Mouse (Mus musculus): ENCODE results near the gene Spats2l. TPM values are rescaled to one million over a fixed set of nuclear protein-coding genes. Genes with fewer than 3 reads are reported as not detected.

Gene Spats2l
- total and polyA plus RNA-seq, 3 experiments = 5.1 to 7.2 (median 6.1) TPM

- H3K4me1 ChIP-seq (ENCODE audit: control insufficient read depth, insufficient read depth, low read length) = peaks cover 11% of the 10 kb centered on the region
- no peak overlapping the region for H3K27ac ChIP-seq
- no peaks in the 10 kb centered on the region for H3K79me2 ChIP-seq (replicated peaks; ENCODE audit: control insufficient read depth, insufficient read depth, low read length)
- H3K4me3 ChIP-seq = no peak overlapping the region
- H3K9ac ChIP-seq (ENCODE audit: low read depth, low read length) = no peak overlapping the region
- 91% methylated on average over 15 of the region's 15 CpGs for WGBS
- intact Hi-C loops (cut with DNase I) = no loop called here
- no peak for TF ChIP-seq POLR2A (IDR thresholded peaks at IDR 0.05; ENCODE audit: insufficient read depth, low read depth, low read length)
- TF ChIP-seq CTCF (IDR thresholded peaks at IDR 0.05) = no peak
- TF ChIP-seq EP300 (IDR thresholded peaks at IDR 0.05; ENCODE audit: insufficient read depth, low read depth, low read length) = no peak
- DNase-seq = no peak
- H3K36me3 ChIP-seq (ENCODE audit: control insufficient read depth, insufficient read depth, low read length) = peaks cover 10% of the 10 kb centered on the region
- H3K27me3 ChIP-seq (ENCODE audit: control insufficient read depth, insufficient read depth, low read length) = no peaks in the 10 kb centered on the region
Observed at GRCm38 (mm10) chr1:57846856-57847698, 73.1 kb downstream of the Spats2l start.

- Histone ChIP-seq H3K27me3 (ENCODE audit: control insufficient read depth, insufficient read depth, low read length) (no peaks in the 10 kb centered on the region), H3K4me1 (ENCODE audit: control insufficient read depth, insufficient read depth, low read length) (peaks cover 18% of the 10 kb centered on the region), H3K9ac (ENCODE audit: low read depth, low read length) (no peak overlapping the region), H3K27ac (no peak overlapping the region), H3K36me3 (ENCODE audit: control insufficient read depth, insufficient read depth, low read length) (peaks cover 16% of the 10 kb centered on the region), H3K79me2 (replicated peaks; ENCODE audit: control insufficient read depth, insufficient read depth, low read length) (no peaks in the 10 kb centered on the region), H3K4me3 (no peak overlapping the region)
- WGBS = 84% methylated on average over 4 of the region's 4 CpGs
- intact Hi-C loops (cut with DNase I) = no loop called here
- no peak for TF ChIP-seq POLR2A (IDR thresholded peaks at IDR 0.05; ENCODE audit: insufficient read depth, low read depth, low read length)
- no peak for TF ChIP-seq CTCF (IDR thresholded peaks at IDR 0.05)
- no peak for TF ChIP-seq EP300 (IDR thresholded peaks at IDR 0.05; ENCODE audit: insufficient read depth, low read depth, low read length)
- DNase-seq = no peak
Observed at GRCm38 (mm10) chr1:57849087-57849486, 75.1 kb downstream of the Spats2l start.

- no peaks in the 10 kb centered on the region for H3K27me3 ChIP-seq (ENCODE audit: control insufficient read depth, insufficient read depth, low read length)
- intact Hi-C loops (cut with DNase I) = loop anchor here (10.0 kb wide), 1 partner anchor 185 kb away; no protein-coding TSS in a partner anchor
- peaks cover 16% of the 10 kb centered on the region for H3K36me3 ChIP-seq (ENCODE audit: control insufficient read depth, insufficient read depth, low read length)
- H3K9ac ChIP-seq (ENCODE audit: low read depth, low read length) = 0 out of 2 replicates have a peak overlapping the region, but pooled peaks have one; percentile 31
- no peak for TF ChIP-seq CTCF (IDR thresholded peaks at IDR 0.05)
- 0 out of 2 replicates have a peak, but pooled peaks have one; percentile 36 for TF ChIP-seq EP300 (IDR thresholded peaks at IDR 0.05; ENCODE audit: insufficient read depth, low read depth, low read length)
- TF ChIP-seq POLR2A (IDR thresholded peaks at IDR 0.05; ENCODE audit: insufficient read depth, low read depth, low read length) = no peak
- H3K4me3 ChIP-seq = peak overlapping the region; percentile 23; the same call in 1 of the 2 replicates
- peak overlapping the region; percentile 19 for H3K27ac ChIP-seq
- no peaks in the 10 kb centered on the region for H3K79me2 ChIP-seq (replicated peaks; ENCODE audit: control insufficient read depth, insufficient read depth, low read length)
- 26% methylated on average over 3 of the region's 3 CpGs for WGBS
- DNase-seq = peak in 1 of 2 experiments; percentile 45
- peaks cover 18% of the 10 kb centered on the region for H3K4me1 ChIP-seq (ENCODE audit: control insufficient read depth, insufficient read depth, low read length)
Observed at GRCm38 (mm10) chr1:57849916-57850315, 76.0 kb downstream of the Spats2l start.

GRCm38 (mm10) chr1:57851871-57852270, 77.9 kb downstream of the Spats2l start:
- no peak for TF ChIP-seq CTCF (IDR thresholded peaks at IDR 0.05)
- TF ChIP-seq EP300 (IDR thresholded peaks at IDR 0.05; ENCODE audit: insufficient read depth, low read depth, low read length) = no peak
- no peak for TF ChIP-seq POLR2A (IDR thresholded peaks at IDR 0.05; ENCODE audit: insufficient read depth, low read depth, low read length)
- Histone ChIP-seq H3K9ac (ENCODE audit: low read depth, low read length) (no peak overlapping the region), H3K27me3 (ENCODE audit: control insufficient read depth, insufficient read depth, low read length) (no peaks in the 10 kb centered on the region), H3K27ac (peak overlapping the region; percentile 85), H3K36me3 (ENCODE audit: control insufficient read depth, insufficient read depth, low read length) (peaks cover 16% of the 10 kb centered on the region), H3K4me3 (no peak overlapping the region), H3K4me1 (ENCODE audit: control insufficient read depth, insufficient read depth, low read length) (peaks cover 18% of the 10 kb centered on the region), H3K79me2 (replicated peaks; ENCODE audit: control insufficient read depth, insufficient read depth, low read length) (no peaks in the 10 kb centered on the region)
- intact Hi-C loops (cut with DNase I) = loop anchor here (10.0 kb wide), 1 partner anchor 183 kb away; no protein-coding TSS in a partner anchor
- WGBS = 71% methylated on average over 6 of the region's 6 CpGs
- DNase-seq = no peak

DNA sequence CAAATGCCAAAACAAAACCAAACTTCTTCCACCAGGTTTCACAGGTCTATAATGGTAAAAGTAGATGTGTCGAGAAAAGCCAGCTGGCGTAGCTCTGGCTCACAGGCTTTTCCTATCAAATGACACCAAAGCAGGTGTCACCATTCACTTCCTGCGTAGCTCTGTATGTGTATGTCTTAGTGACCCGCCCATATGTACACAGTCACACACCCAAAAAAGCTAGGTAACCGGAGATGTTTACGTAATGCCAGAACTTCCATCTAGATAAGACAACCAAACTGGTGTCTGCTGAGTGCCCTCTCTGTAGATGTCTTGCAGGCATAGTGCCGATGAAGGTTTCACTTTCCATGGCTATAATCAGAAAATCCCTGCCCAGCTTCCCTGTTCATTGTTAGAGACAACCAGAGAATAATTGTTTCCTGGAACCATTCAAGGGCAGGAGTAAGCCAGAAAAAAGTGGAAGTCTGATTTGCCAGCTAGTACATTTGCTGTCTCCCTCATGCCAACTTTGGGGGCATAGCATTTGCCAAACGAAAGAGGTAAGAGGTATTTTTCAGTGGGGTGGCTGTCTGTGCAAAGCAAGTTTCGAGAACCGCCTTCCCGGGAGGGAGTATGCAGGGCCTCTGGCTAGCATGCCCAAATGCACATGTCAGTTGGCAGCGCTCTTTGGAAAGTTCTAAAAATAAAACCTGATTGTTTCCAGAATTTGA, 78.8 kb downstream of the Spats2l start:
- Histone ChIP-seq H3K4me1 (ENCODE audit: control insufficient read depth, insufficient read depth, low read length) (peaks cover 18% of the 10 kb centered on the region), H3K4me3 (peak overlapping the region; percentile 11), H3K9ac (ENCODE audit: low read depth, low read length) (peak overlapping the region; percentile 68), H3K79me2 (replicated peaks; ENCODE audit: control insufficient read depth, insufficient read depth, low read length) (no peaks in the 10 kb centered on the region), H3K36me3 (ENCODE audit: control insufficient read depth, insufficient read depth, low read length) (peaks cover 16% of the 10 kb centered on the region), H3K27me3 (ENCODE audit: control insufficient read depth, insufficient read depth, low read length) (no peaks in the 10 kb centered on the region), H3K27ac (peak overlapping the region; percentile 85)
- intact Hi-C loops (cut with DNase I) = loop anchor here (10.0 kb wide), 1 partner anchor 182 kb away; no protein-coding TSS in a partner anchor
- WGBS = 22% methylated on average over 12 of the region's 12 CpGs
- TF ChIP-seq POLR2A (IDR thresholded peaks at IDR 0.05; ENCODE audit: insufficient read depth, low read depth, low read length) = peak; percentile 23
- no peak for TF ChIP-seq EP300 (IDR thresholded peaks at IDR 0.05; ENCODE audit: insufficient read depth, low read depth, low read length)
- TF ChIP-seq CTCF (IDR thresholded peaks at IDR 0.05) = no peak
- peak; percentile 42 to 62 for DNase-seq
